Mouse (Mus musculus) testis, adult 2 months (tissue): Measurements from ENCODE around the gene Igf1r.

Experiments
- CTCF ChIP-seq: fragments of 200-500 bp; IDR thresholded peaks from 2 replicates; pipeline ENCODE4 v1.5.1; 2012; ENCODE audit warnings: low read depth, mild to moderate bottlenecking, inconsistent platforms, low read length, moderate library complexity; ENCODE audit not compliant: control insufficient read depth, insufficient read depth, insufficient replicate concordance
- POLR2A ChIP-seq: fragments of 200-500 bp; IDR thresholded peaks from 2 replicates; pipeline ENCODE4 v1.6.1; 2012; ENCODE audit warnings: low read depth, mild to moderate bottlenecking, inconsistent platforms, low read length, moderate library complexity; ENCODE audit not compliant: control insufficient read depth

GRCm38 (mm10) chr7:67954591-67955185, 2.1 kb downstream of the Igf1r start:
- TF ChIP-seq CTCF = no peak
- TF ChIP-seq POLR2A = no peak
